Mouse (Mus musculus) lung, postnatal 0 days (tissue): ENCODE data around the gene H2-T24.

ENCODE experiments used
- CTCF ChIP-seq: IDR thresholded peaks from 2 replicates; pipeline ENCODE4 v1.5.1; 2016; ENCODE audit warnings: antibody characterized with exemption, mild to moderate bottlenecking
- EP300 ChIP-seq: IDR thresholded peaks from 2 replicates; pipeline ENCODE4 v1.6.1; 2016; ENCODE audit warnings: antibody characterized with exemption, mild to moderate bottlenecking, control low read depth

DNA sequence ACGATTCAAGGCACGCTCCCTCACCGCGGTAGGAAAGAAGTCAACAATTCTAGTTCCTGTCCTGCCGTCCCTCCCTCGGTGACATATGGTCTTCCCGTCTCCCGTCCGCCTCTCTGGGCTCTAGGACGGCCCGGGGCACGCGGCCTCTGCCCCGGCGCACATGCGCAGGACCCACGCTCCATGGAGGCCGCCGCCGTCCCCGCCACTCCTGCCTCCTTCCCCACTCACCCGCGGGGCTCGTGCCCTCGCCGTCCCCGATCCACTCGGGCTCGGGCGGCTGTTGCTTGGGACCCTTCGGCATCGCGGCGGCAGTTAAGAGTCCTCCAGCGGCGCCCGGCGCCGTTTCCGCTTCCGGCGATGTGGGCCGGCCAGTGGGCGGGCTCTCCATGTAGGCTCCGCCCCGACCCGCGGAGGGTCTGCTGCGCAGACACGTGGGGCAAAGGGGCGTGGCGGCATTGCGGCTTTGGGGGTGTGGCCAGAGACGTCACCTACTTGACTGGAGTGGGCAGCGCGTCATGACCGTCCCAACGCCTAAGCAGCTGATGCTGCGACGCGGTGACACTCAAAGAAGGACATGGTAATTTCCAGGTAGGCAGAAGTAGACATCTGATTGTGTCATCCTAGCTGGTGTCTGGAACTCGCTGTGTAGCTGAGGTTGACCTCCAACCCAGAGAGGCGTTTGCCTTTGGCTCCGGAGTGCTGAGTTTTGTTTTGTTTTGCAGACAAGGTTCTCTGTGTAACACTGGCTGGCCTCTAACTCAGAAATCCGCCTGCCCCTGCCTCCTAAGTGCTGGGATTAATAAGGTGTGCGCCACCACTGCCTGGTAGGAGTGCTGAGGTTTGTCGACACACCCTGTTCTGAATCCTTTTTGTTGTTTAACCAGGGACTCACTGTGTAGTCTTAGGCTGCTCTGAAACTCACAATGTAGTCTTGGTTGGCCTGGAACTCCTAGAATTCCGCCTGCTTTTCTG is 50.7 kb downstream of the H2-T24 start, which contains the start of gene Abcf1:
- no peak for TF ChIP-seq CTCF
- TF ChIP-seq EP300 = 0 out of 2 replicates have a peak, but pooled peaks have one; percentile 23
